Mouse (Mus musculus) embryo, embryonic 9.5 days (tissue): ENCODE measurements around the gene Ugt2b34.
"Not testable (repeated sequence)": the region's sequence is repeated elsewhere in the genome, so short reads cannot be mapped to it uniquely, and the experiment has no call there.

Experiments used
- DNase-seq: peaks from one replicate; pipeline ENCODE4 v3.0.0-alpha.2; 2017; ENCODE audit errors: extremely low spot score

Gene Ugt2b34

DNA sequence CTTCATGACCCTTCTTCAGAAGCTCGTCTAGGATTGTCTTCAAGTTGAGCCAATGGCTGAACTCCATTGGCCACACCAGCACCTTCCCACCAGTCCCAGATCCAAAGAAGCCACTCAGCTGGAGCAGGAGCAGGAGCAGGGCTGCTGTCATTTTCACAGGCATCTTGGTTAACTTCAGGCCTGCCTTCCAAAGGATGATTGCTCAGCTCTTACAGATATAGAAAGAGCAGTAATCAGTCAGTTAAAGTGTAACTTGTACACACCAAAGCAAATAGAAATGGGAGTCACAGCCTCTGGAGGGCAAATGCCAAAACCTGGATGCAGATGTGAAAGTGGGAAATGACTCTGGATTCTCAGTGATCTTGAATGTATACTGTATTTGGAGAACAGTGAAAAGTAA is at the start of gene Ugt2b34:
Gene Ugt2b34, minus strand, starts transcription at position 180 of the 400 bp plus-strand sequence.
- no peak for DNase-seq

DNA sequence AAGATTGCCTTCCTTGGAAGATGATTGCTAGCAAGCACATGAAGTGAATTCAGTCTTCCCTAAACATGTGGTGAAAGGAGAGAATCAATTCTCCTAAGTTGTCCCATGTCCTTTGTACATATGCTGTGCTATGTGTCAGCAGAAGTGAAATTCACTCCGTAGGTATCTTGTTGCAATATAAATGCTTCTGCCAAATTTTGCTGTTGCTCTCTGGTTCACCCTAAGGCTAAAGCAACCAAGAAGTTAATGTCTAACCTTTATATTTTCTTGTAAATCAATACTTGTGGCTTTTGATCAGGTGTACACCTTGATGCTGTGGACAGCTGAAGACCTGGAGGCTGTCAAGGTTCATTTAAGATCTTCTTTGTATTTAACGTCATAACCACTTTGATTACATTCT is 35.4 kb upstream of the Ugt2b34 start:
- DNase-seq, result no peak

DNA sequence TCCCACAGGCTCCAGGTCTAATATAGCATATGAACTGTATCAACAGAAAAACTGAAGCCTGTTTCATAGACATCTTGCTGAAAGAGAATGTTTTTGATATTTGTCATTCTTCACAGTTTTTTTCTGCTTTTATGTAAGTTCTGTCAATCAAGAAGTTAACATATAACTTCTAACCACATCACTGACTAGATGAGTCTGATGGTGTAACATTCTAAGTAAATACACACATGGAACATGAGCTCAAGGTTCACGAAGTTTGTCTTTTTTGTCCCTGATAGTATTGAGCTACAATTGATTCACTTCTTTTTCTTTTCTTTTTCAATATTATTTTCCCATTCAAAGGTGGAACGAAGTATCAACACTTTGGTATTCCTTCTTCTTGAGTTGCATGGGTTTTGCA is 19.7 kb upstream of the Ugt2b34 start, which contains the start of gene Ugt2b1:
Gene Ugt2b1, minus strand, starts transcription at position 105 of the 400 bp plus-strand sequence.
- no peak for DNase-seq

DNA sequence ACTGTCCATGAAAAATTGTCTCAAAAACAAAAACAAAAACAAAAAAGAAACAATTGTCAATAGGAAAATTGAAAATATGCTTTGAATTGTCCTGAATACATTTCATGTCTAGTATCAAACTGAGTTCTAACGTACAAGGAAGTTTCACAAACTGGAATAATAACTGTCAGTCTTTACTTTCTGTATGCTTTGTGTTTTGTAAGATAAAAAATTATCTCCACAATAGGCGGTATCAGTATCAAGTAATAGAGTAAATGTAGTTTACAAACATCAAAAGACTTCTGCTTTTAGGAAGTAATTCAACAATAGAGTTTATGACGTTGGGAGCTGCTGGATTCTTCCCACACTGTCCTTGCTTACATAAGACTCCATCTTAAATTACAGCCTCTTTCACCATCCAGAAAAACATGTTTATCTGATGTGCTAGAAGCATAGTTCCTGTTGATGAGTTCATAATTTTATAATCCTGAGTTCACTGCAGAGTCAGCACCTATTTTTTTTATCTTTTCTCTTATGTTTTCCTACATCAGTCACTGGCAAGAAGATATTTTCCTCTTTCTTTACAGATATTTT is 14.0 kb upstream of the Ugt2b34 start:
- DNase-seq, result no peak

DNA sequence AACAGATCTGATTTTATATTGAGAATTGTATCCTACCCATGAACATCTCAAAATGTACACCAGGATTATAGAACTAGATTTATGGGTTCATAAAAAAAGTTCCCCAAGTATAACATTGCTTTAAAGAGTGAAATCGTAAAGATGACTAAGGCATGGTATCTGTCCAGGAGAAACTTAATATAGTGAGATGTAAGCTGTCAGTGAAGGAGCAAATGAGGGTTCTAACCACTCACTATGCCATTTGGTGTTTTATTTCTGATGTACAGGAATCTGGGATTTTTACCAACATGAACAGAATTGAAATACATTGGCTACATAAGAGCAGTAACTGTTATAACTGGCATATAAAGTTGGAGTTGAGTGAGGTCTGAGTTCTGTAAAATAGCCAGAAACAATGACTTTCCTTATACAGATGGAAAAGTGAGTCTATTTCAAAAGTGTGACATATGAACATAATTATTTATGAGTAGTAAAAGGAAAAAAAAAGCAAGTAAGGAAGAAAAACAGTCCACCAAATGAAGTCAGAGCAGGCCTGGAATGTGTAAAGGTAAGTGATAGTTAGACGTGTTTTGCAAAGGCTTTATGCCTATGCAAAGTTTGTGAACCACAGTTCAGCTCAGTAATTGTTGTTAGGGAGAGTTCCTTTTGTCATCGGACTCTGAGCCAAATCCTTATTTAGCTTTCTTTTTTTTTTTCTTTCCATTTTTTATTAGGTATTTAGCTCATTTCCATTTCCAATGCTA is 4.8 kb upstream of the Ugt2b34 start:
- no peak for DNase-seq

DNA sequence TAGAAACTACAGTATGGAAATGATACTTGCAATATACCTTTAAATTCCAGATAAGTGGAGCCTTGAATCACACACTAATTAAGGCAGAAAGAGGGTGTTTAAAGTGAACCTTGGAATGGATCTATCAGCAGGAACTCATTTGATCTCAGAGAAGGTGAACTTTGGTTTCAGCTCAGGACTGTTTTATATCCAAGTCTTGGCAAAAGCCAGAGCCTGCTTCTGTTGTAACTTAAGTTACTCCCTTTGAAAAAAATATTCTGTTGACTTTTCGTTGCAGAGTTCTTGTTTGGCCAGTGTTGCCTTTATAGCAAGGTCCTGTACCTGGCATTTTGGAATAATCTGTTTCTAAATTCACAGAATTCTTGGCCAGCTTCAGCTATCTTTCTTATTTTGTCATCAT is 4.0 kb upstream of the Ugt2b34 start:
- DNase-seq, result no peak

DNA sequence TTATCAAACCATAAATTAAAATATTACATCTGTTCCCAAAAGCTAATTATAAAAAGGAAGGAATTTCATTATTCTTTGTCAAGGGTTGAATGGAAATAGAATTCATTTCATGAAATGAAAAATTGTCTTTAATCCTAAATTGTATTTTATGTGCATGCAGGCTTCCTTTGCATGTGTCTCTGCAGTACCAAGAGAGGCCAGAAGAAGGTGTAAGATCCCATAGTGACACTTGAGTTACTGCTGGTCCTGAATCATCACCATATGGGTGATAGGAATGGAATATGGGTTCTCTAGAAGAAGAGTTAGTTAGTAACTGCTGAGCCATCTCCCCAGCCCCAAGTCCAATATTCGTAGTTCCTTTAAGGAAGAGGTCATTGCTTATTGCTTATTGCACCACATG is 16.8 kb downstream of the Ugt2b34 start:
- no peak for DNase-seq

DNA sequence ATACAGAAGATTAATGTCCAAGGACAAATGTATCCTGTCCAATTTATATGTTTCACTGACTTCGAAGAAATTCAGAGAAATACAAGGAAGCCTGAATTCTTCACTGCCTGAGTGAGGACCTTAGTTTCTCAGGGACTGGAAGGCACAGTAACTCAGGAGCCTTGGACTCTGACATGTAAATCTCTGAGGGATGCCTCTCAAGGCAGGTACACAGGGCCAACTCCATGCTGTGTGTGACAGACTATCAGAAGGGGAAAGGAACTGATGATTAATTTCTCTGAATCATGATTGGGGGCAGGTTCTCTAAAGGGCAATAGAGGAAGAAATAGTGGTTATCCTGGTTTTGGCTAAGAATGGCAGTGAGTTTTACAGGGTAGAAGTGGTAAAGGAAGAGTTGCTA is 18.3 kb downstream of the Ugt2b34 start:
- no peak for DNase-seq

DNA sequence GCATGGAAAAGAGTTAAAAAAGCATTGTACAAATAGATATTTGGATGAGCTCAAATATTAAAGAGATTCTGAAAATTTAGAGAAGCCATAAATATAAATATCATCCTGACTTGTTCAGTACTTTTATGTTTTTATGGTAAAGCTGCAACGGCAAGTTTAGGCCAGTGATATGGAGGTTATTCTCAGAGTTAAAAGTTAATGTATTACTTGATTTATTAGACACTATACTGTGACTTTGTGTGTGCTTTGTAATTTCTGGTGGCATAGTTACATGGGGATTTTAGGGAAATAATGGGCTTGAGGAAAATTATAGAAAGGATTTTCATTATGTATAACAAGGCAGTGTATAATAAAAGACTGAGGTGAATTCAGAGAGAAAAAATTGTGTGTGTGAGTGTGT is 19.7 kb downstream of the Ugt2b34 start:
- DNase-seq, result no peak

DNA sequence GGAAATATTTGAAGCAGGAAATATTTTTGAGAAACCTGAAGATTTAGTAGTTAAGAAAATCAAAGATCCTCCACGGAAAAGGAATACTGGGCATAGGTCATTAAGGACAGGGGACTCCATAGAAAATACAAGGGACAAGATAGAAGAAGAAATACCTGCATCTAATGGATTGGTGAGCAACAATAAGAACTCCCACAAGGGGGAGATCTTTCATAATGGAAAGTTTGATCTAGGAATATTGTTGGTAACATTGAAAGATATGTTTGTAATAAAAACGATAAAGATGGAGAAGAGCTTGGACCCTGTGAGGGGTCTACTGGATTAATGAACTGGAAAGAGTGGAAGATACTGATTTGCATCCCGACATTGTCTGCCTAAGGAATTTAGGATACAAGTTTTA is 20.1 kb downstream of the Ugt2b34 start:
- peak; percentile 4 for DNase-seq

DNA sequence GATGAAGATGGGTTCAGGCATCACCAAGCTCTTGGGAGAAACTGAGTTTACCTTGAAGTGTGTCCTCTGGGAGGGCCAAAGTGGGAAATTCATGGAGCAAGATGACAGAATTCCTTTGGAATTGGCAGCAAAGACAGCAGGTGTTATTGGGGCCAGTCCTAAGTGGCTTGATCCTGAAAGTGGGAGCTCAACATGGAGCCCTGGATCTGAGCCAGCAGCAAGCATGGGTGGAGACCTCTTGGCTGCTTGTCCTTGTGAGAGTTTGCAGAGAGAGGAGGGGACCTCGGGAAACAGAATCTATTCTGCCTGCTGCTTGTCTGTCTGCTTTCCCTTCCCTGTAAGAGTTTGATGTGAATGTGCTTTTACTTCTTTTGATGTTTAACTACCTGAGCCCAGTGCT is 34.9 kb downstream of the Ugt2b34 start:
- no peak for DNase-seq

DNA sequence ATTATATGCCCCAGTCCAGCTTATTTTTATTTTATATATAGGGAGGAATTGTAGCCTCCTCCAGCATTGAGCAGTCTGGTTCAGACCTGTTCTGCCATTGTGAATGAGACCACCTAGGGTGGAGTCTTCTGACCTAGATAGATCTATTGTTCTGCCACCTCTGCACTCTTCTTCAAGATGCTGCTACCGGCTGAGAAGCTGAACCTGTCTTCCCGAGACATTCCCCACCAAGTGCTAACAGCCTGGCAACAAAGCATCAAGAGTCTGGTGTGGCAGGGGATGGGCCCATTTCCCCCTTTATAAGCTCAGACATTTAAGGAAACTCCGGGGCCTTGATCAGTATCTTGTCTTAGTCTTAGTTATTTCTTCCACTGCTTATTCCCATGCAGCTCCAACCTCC is 48.4 kb downstream of the Ugt2b34 start:
- no peak for DNase-seq

DNA sequence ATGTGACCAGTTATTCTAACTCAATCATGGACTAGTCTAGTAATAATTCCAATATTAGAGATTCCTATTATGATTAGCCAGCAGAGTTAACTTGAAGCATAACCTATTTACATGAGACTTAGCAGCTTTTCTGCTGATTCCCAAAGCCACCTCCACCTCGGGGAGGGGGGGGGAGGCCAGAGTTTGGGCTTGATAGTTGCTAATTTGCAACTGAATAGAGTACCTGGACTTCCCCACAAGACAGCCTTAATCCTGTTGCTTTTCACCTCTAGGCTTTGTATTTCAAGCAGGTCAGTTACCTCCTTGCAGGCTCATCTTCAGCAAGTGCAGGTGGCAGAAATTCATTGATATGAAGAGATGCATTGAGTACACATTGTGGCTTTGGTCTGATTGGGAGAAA is 49.1 kb downstream of the Ugt2b34 start:
- no peak for DNase-seq

DNA sequence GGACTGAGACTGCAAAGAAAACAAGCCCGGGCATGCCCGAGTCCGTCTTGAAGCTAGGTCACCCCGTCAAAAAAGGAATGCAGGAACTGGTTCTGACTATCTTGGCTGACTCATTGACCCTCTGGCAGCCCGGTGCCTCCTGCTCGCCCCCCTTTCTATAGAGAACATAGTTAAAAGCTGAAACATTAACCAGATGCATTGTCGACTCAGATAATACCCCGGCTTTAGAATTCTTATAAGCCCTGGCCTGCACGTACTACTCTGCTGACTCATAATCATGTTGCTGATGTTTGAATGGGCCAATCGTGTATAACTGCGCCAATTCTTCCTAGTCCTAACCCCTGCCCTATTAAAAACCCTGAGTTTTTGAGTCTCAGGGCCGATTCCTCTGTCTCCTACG is 50.2 kb downstream of the Ugt2b34 start:
- not testable (repeated sequence) for DNase-seq

DNA sequence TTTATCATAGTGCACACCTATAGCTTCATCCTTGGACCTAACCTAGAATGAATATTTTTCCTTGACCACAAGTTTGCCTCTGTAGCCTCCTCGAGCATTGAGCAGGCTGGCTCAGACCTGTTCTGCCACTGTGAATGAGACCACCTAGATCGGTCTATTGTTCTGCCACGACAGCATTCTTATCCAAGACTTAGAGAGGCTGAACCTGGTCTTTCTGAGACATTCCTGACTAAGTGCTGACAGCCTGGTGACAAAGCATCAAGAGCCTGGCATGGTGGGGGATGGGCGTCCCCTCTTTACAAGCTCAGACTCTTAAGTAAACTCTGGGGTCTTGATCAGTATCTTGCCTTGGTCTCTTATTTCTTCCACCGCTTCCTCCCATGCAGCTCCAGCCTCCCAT is 55.1 kb downstream of the Ugt2b34 start:
- DNase-seq, result no peak

DNA sequence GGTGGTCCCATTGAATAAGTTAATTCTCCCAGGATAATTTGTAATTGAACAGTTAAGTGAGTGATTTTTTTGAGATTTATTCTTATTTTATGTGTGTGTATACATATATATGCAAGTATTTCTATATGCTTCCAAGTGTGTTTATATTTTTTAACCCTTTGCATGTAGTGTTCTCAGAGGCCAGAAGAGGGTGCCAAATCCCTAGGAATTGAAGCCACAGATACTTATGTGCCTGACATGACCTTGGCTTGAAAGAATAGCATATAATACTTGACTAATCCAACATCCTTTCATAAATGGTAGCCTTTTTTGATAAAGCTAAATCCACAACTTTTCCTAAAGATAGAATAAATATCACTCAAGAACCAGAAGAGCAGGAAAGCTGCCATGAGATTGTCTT is 56.6 kb downstream of the Ugt2b34 start:
- peak; percentile 32 for DNase-seq

DNA sequence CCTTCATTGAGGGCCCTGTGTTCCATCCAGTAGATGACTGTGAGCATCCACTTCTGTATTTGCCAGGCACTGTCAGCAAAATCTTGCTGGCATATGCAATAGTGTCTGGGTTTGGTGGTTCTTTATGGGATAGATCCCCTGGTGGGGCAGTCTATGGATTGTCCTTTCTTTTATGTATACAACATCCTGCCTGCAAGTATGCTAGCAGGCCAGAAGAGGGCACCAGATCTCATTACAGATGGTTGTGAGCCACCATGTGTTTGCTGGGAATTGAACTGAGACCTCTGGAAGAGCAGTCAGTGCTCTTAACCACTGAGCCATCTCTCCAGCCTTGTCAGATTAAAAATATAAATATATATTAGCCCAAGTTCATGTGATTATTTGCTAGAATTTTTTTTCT is 65.5 kb downstream of the Ugt2b34 start:
- DNase-seq, result not testable (repeated sequence)

DNA sequence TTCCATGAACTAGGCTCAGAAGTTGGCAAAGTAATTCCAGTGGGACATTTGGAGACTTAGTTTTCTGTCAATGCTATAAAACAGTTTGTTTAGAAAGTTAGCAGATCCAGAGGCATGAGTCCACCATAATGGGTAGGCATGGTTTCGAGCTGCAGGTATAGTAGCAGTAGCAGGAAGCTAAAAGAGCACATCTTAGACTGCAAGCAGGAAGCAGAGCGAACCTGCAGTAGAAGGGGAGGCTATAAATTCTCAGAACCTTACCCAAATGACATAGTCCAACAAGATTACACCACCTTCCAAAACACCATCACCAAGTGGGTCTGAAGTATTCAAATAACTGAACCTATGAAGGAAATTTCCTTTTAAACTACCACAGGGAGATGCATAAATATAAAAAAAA is 66.5 kb downstream of the Ugt2b34 start:
- DNase-seq, result no peak
